Mouse (Mus musculus): ENCODE measurements around the gene Mef2b.

The Mef2b gene

DNA sequence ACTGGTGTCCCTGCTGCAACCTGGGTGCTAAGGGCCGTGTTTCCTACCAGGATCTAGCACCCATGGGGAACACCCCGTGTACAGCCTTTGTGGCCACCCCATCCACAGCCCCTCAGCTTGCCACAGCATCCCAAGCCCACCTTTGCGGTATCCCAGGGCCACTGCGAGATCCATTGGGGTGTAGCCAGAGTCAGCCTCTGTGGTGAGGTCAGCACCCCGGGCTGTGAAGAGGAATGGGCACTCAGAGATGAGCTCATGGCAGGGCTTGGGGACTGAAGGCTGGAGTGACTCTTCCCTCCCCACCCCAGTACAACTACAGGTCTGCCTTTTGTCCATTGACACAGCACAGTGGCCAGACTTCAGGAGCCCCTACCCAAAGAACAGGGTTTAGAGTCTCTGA lies 5.4 kb upstream of the Mef2b start:
- no peak for DNase-seq (ENCODE audit: low spot score)

DNA sequence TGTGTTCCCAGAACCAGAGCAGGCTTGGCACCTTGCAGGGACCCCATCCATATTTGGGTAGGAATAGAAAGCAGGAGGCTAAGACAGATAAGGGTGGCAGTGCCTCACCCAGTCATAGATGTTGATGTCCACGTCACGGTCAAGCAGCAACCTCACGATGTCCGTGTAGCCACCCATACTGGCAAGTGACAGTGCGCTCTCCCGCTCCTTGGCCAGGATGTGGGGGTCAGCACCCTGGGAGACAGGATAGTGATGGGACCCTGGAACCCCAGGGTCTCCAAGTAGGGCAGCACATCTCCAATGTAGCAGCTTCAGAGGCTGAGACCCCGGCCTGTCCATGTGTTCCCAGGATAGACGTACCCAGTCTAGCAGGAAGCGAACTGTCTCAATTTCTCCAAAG lies 4.6 kb upstream of the Mef2b start:
- DNase-seq (ENCODE audit: low spot score), result no peak

DNA sequence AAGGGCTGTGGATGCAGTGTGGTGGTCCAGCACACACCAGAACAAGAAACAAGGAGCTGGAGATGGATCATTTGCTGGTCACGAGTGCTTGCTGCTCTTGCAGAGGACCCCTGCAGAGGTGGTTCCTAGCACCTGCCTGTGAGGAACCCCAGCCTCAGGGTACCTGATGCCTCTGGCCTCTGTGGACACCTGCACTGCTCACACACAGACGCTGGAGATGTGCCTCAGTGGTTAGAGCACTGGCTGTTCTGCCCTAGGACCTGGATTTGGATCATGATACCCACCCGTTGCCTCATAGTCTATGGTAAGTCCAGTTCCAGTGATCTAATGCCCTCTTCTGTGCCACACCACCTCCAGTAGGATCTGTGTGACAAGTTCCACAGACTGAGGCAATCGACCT lies 2.9 kb upstream of the Mef2b start:
- DNase-seq (ENCODE audit: low spot score), result no peak

DNA sequence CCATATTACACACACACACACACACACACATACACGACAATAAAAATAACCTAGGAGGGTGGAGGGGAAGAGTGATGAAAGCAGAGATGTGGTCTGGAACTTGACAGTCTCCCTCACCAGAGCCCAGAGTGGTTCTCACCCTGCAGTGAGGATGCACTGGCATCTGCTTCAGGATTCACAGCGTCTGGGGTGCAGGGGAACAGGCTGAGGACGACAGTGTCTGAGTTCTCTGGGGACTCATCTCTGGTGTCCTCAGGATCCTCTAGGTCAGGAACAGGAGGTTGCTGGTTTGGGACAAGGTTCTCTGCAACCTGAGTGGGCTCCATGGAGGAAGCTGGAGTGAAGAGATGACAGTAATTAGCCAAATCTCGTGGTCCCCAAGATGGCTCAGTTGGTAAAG lies 1.6 kb upstream of the Mef2b start:
- no peak for DNase-seq (ENCODE audit: low spot score)

DNA sequence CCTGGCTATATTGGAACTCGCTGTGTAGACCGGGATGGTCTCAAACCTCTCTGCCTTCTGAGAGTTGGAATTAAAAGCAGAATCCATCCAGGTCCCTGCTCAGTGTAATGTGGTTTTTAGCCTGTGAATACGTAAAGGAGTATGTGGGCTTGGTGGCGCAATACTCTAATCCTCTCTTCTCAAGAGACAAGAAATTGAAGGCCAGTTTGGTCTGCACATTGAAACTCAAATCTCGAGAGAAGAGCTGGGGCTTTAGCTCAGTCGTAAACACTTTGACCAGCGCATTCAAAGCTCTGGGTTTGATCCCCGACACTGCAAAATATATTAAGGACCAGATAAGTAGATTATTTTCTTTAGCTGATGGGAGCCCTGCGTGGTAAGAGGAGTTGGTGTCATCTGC lies 470 bp downstream of the Mef2b start:
- DNase-seq (ENCODE audit: low spot score), result no peak

DNA sequence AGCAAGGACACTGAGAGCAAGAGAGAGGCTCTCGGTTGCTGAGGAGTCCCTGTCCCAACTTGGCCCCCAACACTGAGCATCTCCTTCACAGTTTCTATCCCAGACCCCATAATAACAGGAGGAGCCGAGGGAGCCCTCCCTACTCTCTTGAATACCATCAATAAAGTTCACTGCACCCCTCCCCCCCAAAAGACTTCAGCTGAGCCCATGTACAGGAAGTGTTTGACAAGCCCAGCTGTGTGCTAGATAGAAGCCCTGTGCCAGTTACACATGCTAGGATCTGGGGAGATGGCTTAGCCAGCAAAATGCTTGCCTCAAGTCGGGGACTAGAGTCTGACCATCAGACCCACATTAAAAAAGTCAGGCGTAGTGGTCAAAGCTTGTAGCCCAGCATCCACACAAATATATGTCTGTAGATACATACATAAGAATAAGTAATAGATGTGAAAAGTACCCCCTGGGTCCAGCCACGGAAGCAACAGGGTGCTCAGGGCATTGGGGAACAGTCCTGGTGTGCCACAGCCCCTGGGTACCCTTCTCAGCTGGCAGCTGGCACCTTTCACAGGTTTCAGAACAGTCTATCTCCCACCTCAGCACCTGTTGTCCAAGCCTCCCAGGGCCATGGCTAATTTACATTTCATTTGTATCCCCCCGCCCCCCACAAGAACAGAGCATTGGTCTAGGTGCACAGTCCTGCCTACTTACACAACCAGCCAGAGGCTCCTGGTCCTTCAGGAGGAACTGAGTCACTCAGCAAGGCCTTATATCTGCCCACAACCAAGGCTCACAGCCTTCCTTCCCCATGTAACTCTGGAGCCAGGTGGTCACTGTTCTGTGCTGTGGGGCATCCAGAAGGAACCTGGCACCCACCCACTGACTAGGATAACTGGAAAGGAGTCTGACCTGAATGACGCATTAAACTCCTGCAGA lies 8.4 kb downstream of the Mef2b start:
- DNase-seq (ENCODE audit: low spot score), result no peak

DNA sequence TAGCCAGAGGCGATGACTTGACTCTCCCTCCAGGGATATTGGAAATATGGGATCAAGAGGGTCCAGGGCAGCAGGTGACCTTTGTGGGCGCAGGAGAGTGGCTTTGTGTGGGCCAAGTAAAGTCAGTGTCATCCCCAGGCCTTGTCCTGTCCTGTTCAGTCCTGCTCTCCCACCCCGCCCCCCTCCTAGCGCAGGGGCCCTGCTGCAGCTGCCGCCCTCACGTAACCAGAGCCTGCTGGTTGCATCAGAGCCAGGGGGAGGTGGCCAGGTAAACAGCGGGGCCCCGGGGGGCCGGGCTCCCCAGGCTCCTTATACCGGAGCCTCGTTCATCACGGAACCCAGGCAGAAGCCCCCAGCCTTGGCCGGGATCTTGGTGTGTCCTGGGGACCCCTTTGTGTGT lies 10.6 kb downstream of the Mef2b start:
- DNase-seq (ENCODE audit: low spot score), result no peak

DNA sequence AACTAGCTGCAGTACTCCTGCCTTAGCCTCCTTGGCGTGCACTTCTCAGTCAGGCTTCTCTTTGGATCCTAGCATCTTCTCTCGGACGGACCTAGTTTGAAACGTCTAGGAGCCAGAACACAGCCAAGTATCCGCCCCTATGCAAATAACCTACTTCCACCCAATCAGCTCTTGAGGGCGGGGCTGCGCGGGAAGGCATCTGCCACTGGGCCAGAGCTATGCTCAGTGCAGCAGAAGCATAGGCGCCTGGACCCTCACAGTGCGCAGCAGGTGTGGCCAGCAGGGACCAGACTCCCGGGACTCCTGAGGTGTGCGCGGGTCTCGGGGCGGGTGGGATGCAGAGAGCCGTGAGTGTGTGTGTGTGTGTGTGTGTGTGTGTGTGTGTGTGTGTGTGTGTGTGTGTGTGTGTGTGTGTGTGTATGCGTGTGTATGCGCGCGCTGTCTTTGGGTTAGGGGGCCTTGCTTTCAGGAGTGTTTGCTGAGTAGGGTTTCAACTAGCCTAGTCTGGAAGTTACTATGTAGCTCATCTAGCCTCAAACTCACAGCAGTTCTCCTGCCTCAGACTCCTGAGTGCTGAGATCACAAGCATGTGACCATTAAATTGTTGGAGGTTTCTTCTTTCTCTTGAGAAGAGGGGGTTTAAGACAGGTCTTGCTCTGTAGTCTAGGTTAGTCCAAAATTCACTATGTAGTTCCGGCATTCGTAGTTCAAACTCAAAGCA lies 13.2 kb downstream of the Mef2b start:
- peak; percentile 86 for DNase-seq (ENCODE audit: low spot score)

DNA sequence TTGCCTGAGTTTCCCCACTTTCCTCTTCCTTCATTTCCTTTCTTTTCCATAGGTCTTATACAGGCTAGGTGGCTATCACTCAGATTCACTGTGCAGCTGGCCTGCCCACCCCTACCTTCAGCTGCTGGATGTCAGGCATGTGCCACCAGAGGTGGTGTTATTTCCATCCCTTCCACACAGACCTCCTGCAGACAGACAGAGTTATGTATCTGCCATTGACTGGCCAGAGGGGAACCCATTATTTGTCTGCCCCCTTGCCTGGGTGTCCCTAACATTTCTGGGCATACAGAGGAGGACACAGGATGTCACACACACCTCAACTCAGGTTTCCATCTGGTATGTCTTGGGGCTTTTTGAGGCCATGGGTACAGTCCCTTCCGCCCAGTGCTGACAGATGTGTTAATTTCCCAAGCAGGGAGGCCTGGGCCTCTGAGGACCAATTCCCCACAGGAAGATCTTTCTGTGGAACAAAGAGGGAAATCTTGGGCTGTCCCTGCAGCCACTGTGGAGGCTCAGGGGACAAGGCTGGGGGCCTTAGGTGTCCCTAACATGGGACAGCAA lies 17.8 kb downstream of the Mef2b start:
- DNase-seq (ENCODE audit: low spot score), result no peak

DNA sequence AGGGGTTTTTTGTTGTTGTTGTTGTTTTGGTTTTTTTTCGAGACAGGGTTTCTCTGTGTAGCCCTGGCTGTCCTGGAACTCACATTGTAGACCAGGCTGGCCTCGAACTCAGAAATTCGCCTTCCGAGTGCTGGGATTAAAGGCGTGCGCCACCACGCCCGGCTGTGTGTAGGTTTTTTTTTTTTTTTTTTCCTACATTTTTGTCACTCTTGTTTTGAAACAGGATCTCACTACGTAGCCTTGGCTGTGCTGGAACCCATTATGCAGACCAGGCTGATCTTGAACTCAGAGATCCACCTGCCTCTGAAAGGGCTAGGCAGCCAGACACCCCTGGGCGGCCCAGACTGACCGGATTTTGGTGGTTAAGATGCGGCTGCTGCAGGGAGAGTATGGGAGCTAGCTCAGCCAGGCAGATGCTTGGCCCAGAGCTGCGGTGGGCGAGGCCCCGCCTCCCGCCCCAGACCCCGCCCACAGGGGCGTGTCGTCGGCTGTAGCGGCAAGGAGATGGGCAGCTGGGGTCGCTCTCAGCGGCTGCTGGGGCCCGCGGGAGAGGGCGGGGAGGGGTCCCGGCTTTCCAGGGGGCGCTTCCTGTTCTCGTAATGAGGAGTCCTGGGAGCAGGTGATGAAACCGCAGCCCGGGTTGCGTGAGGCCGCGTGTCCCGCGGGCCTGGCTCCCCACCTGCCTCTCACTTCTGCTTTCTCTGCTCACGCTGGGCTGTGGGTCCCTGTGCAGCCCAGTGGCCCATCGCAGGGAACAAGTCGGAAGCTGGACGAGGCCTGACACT lies 18.8 kb downstream of the Mef2b start:
- peak; percentile 86 for DNase-seq (ENCODE audit: low spot score)

DNA sequence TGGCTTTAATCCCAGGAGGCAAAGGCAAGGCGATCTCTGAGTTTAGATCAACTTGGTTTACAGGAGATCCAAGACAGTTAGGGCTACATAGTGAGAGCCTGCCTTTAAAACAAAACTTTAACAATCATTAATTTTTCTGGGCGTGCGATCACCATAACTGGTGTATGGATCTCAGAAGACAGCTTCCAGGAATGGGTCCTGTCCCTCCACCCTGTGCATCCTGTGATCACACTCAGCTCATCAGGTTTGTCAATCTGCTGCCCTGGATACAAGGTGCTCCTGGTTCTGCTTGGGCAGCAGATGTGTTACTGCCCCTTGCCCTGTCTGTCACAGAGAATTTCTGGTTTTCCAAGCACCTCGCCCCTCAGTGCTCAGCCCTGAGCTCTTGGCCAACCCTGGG lies 19.7 kb downstream of the Mef2b start:
- no peak for DNase-seq (ENCODE audit: low spot score)

DNA sequence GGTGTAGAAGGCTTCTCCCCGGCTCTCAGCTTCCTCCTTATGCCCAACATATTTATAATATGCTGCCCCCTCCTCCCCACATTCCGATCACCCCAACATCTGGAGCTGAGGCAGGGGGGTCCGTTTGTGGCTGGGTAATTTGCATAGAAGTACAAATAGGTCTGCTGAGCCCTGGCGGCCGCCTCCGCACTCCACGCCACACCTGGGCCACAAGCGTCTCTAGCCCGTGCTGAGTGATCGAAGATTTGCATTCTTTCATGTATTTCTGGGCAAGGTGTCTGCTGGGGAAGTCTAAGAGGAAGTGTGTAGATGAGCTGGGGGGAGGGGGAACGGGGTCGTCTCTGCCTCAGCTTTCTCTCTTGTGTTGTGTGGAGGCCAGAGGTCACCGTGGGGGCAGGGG lies 20.5 kb downstream of the Mef2b start:
- DNase-seq (ENCODE audit: low spot score), result no peak

DNA sequence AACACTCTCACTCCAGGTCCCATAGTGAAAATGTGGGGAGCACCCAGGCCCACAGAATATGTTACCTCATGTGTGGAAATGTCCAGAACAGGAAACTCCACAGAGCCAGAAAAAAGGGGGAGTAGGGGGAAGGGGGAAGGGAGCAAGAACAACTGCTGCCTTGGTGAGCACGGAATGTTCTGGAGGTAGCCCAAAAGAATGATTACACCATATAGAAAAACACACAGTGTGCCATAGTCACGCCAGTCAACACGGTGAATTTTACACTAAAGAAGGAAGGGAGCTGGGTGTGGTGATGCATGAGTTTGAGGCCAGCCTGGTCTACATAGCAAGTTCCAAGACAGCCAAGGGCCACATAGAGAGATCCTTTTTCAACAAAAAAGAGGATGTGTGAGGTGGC lies 23.8 kb downstream of the Mef2b start:
- DNase-seq (ENCODE audit: low spot score), result no peak

DNA sequence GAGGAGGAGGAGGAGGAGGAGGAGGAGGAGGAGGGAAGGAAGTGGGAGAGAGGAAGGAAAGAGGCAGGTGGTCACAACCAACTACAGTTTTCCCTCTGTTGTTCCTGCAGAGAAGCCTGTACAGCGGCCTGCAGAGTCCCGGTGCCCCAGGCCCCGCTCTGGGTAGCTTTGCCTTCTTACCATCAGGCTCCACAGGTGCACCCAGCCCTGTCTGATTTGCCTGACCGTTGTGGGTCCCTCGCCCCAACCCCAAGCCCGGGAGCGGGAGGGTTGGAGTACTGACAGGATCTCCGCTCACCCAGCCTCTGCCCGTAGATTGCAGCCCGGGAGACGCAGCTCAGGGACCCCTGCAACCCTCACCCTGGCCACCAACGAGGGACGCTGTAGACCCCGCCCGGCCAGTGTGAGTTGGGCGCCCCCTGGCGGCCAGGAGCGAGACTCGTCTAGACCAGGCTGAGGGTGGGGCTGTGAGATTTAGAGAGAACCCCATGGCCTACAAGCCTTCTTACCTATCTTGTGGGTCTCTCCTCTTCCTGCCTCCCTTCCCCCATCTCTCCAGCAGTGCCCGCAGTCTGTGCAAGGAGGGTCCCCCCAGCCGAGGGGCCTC lies 27.1 kb downstream of the Mef2b start:
- peak; percentile 74 for DNase-seq (ENCODE audit: low spot score)

DNA sequence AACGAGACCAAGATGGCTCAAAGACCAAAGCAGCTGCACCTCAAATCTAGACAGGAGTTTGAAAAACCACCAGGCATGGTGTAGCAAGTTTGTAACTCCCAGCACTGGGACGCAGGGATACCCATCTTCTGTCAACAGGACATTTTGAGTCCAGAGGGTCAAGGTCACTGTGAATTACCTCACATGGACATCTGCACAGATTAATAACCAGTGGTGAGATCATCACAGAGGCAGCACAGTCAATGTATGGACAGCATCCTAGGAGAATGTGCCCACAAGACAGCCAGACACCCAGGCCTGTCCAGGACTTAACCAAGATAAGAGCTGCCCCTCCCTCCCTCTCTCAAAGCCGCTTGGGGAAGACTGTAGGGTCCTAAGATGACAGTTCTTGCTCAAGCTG lies 30.6 kb downstream of the Mef2b start:
- no peak for DNase-seq (ENCODE audit: low spot score)

DNA sequence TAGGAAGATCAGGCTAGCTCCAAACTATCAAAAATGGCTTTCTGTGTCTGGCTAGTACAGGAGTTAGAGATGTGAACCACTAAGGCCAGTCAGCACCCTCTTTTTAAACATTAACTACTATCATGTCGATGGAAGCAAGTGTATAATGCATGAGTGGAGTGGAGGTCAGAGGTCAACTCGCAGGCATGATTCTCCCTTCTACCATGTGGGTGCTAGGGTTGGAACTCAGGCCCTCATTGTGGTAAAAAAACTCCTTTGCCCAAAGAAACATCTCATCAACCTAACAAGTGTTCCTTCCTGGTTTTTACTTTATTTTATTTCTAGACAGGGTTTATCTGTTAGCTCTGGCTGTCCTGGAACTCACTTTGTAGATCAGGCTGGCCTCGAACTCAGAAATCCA lies 31.2 kb downstream of the Mef2b start:
- no peak for DNase-seq (ENCODE audit: low spot score)

DNA sequence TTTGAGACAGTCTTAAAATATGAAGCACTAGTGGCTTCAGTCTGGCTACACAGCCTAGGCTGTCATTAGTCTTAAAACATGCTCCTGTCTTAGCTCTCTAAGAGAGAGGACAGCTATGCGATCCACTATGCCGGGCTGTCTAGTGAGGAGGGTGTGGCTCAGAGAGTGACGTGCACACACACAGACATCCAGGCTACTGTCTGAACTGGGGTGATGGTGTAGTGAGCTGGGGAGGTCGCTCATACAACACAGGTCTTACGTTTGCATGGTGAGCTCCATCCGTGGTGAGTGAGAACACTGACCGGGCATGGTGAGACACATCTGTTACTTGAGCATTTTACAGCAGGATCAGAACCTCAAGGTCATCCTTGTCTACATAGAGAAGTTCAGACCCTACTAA lies 31.7 kb downstream of the Mef2b start:
- DNase-seq (ENCODE audit: low spot score), result no peak

DNA sequence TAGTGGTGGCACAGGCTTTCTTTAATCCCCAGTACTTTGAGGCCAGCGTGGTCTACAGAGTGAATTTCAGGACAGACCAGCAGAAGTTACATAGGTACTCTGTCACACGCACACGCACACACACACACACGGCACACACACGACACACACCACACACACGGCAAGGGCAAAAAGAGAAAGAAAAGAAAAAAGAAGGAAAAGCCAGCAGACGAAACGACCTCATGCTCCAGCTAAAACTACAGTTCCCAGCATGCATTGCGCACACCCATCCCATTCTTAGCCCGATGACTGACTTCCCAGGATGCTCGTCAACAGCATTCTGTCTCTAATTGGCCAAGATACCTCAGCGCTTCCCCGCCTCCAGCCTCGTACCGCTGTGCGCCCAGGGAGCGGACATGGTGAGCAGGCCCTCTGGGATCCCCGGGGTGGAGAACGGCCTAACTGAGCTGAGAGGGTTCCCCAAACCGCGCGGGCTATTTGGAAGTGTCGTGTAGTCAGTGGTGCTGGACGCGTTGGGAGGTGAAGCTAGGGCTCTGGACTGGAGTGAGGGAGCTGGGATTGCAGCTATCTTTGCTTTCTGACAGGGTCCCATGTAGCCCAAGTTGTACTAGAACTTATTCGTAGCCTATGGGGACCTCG lies 32.7 kb downstream of the Mef2b start, which contains the start of gene Tmem161a:
TSS of gene Tmem161a (plus strand) at position 314 of the 639 bp plus-strand sequence.
- DNase-seq (ENCODE audit: low spot score), result peak; percentile 91

DNA sequence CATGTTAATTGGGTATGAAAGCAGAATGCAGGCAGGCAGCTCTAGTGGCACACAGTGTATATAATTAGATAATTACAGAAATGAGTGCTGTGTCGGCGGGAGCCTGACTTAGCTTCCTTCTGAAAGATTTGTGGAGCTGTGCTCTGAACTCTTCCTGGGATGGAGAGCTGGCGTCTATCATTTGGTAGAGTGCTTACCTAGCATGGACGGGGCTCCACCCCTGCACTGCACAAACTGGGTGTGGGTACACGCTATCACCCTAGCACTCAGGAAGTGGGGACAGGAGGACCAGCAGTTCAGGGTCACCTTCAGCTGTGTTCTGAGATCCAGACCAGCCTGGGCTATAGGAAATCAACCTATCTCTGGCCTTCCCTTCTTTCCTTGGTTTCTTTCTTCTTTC lies 33.8 kb downstream of the Mef2b start:
- DNase-seq (ENCODE audit: low spot score), result no peak

DNA sequence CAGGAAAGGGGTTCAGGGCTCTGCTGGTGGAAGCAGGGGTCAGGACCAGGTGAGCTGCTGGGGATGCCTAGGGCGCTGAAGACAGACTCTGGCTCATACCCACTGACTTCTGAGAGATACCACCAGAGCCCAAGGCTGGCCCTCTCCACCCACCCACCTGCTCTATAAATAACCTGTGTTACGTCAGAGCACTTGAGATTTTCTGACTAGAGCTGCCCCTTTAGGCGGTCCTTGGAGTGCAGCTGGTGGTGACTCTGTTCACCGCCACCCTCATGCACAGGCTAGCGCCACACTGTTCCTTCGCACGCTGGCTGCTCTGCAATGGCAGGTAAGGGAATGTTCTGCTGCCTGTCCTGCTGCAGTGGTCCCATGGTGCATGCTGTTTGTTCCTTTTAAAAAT lies 34.6 kb downstream of the Mef2b start:
- DNase-seq (ENCODE audit: low spot score), result no peak

DNA sequence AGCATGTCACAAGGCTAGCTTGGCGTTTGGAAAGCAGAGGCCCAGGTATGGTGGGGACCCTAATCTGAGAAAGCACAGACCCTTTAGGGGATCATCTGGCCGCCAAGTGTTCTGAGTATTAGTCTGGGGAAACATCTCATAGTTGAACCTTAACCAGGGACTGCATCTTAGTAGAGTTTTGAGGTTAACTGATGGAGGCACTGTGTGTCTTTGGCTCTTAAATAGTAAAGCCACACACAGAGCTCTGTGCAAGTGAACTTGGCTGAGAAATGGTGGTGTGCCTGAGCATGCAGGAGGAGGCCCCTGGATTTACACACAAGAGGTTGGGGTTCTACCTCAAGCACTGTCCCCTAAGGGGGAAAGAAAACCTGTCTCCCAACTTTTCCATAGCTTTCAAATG lies 38.7 kb downstream of the Mef2b start:
- no peak for DNase-seq (ENCODE audit: low spot score)

Data from testis, postnatal 14 days (tissue).